Mouse (Mus musculus): ENCODE data around the gene Cbfa2t2. TPM values are rescaled to one million over a fixed set of nuclear protein-coding genes. Genes with fewer than 3 reads are reported as not detected.

Cbfa2t2 gene
- total RNA-seq, 2 experiments from 2014 or later: 2.9 to 8.5 TPM

DNA sequence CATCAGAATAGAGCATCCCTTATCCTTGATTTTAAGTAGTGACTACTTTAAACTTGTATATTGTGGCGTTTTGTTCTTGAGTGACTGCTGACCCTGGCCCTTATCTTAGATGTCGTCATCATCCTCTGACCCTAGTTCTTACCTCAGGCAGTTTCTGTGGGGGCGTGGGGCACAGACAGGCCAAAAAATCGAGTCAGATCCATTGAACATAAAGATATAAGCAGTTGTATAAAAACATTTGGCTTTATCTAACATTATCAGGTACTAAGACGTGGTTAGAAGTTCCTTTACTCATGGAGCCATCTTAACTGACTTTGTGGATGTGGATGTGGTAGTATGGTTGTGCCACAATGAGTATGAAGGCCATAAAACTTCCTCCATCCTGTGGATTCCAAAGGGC is 86.1 kb downstream of the Cbfa2t2 start:
- ATAC-seq (replicated peaks; ENCODE audit: low FRiP score, poor library complexity, severe bottlenecking): no peak

DNA sequence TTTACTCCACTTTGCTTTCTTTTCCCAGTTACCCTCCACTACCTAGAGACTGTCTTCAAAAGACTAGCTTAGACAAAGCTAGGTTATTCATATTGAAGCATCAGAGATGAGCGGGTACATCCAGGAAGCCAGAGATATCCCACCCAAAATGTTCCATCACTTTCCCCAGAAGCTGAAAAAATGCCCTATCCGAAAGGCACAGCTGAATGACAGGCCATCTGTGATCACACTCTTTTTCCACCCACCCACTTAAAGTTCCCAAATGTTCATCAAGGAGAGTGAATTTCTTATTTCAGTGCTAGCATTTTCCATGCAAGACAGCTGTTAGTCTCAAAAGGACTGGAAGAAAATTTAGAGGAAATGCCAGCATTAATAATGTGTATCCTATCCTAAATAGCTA is 89.0 kb downstream of the Cbfa2t2 start:
- ATAC-seq (replicated peaks; ENCODE audit: low FRiP score, poor library complexity, severe bottlenecking): no peak

DNA sequence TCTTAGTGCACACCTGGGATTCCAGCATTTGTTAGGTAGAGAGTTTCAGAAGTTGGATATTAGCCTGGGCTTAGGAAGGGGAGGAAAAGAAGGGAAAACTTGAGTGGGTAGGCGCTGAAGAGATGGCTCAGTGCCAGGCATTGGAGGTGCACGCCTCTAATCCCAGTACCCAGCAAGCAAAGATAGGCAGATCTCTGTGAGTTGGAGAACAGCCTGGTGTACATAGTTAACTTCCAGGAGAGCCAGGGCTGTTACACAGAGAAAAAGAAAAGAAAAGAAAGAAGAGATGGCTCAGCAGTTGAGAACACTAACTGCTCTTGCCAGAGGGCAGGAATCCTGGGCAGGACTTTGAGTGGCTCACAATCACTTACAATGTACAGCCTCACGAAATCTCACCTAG is 90.2 kb downstream of the Cbfa2t2 start:
- ATAC-seq (replicated peaks; ENCODE audit: low FRiP score, poor library complexity, severe bottlenecking): no peak

DNA sequence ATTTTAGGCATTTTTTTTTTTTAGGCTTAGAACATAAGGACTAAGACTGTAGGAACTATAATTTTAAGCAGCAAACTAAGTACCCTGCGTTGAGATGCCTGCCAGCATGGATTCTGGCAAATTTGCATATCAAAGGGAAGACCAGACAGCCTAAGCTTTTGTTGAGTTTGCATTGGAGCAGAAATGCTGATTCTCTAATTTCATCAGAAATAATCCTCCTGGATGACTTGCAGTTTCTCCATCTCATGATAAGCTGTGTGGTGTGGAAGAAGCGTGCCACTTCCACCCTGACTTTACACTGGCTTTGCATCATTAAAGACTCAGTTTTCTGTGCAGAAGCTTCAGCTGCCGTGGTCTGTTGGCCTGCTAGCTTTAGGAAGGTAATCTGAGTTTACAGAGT is 96.6 kb downstream of the Cbfa2t2 start:
- ATAC-seq (replicated peaks; ENCODE audit: low FRiP score, poor library complexity, severe bottlenecking): no peak

DNA sequence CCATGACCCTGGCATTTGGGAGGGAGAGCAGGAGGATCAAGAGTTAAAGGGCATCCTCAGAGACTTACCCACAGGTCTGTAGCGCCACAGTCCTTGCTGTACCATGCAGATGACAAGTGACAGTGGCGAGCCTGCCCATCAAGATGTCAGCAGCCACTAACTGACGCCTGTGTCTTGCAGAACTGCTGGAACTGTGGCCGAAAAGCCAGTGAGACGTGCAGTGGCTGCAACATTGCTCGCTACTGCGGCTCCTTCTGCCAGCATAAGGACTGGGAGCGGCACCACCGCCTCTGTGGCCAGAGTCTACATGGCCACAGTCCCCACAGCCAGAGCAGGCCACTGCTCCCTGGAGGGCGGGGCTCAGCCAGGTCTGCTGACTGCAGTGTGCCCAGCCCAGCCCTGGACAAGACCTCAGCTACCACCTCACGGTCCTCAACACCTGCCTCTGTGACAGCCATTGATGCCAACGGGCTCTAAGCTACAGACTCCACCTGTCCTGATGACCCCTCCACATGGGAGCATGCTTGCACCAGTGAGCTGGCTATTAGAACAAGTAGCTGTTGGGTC is 98.5 kb downstream of the Cbfa2t2 start:
- no peak for ATAC-seq (replicated peaks; ENCODE audit: low FRiP score, poor library complexity, severe bottlenecking)

DNA sequence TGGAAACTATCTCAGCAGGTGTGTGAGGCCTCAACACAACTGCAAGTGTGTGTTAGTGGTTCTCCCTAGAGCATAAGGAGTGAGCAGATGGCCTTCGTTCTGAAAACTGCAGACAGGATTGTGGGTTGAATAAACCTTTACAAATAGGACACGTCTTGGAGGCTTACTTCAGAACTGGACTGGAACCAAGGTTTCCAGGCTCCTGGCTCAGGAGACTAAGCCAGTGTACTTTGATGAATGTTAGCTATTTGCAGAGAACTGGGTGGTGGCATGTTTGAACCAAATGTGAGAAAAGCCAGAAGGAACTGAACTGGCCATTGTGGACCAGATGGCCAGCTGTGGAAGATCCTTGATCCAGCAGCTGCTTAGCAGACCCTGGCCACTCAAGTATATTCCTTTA is 102.0 kb downstream of the Cbfa2t2 start:
- ATAC-seq (replicated peaks; ENCODE audit: low FRiP score, poor library complexity, severe bottlenecking): no peak

DNA sequence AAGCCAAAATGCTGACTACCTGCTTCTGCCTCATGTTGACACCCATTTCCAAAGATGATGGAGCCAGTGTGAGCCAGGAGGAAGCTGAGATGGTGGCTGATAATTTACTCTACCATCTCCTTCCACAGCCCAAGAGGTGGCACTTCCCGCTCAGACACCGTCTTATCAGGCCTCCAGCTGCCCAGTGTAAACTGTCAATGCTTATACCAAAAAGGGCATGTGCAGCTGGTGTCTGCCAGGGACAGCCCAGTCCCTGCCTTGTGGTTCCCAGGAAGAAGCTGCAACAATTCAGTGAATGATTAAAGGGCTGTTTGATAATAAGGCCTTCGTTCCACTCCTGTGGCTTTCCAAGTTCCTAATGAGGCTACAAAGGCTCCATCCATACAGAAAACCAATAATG is 102.4 kb downstream of the Cbfa2t2 start:
- no peak for ATAC-seq (replicated peaks; ENCODE audit: low FRiP score, poor library complexity, severe bottlenecking)

DNA sequence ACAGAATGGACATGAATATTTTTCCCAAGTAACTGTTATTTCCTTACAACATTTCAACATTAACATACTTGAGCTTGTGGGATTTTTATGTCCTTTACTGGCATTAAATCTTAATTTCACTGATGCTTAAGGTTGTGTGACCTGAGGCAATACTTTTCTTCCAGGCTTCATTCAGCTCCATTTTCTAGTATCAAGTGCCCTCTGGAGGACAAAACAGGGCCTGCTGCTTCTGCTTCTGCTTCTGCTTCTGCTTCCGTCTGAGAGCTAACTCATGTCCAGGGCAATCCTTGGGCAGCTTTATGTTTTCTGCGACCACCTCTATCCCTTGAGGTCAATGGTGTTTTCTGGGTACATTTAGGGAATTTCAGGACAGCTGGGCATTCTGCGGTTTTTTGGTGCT is 103.4 kb downstream of the Cbfa2t2 start:
- ATAC-seq (replicated peaks; ENCODE audit: low FRiP score, poor library complexity, severe bottlenecking): no peak

DNA sequence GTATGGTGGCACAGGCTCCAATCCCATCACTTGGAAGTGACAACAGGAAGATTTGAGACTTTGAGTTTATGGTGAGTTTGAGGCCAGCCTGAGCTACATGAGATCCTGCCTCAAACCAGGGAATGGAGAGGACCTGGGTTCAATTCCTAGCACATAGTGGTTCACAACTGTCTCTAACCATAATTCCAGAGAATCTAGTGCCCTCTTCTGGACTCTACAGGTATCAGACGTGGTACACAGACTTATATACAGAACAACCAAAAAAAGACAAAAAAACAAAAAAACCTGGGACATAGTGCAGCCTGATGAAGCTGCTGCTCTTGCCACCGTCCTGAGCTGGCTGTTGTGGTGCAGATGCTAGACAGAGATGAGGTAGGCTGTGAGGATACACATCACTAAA is 105.3 kb downstream of the Cbfa2t2 start:
- no peak for ATAC-seq (replicated peaks; ENCODE audit: low FRiP score, poor library complexity, severe bottlenecking)

DNA sequence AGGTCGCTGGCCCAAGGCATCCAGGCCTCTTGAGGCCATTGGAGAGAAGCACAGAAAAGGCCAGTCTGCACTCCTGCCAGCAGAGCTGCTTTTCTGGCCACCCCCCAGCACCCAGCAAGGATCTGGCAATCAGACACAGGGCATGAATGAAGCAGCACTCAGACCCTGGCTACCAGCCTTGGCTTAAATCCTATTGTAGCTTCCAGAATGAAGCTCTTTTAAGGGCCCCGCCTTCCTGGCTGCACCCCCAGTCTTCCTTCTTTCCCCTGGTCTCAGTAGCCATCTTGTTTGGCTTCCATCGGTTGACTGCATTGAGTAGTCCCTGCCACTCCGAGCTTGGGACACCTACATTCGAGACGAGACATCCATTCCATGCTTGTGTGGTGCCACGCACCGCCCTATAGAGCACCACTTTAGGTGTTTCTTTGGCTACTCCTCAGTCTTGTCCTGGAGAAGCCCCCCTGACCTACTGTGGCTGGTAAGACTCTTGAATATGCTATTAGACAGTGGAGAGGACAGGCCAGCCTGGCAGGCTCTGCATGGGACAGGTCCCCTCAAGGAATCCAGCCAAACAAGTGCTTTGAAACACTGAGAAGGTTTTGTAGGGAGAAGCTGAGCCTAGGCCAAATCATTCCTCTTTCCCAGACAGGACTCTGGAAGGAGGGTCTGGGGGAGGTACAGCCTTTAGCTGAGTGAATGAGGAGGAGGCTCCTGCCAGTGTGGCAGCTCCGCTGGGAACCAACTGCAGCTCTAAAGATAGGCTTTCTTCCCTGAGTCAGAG is 107.5 kb downstream of the Cbfa2t2 start:
- ATAC-seq (replicated peaks; ENCODE audit: low FRiP score, poor library complexity, severe bottlenecking): no peak

DNA sequence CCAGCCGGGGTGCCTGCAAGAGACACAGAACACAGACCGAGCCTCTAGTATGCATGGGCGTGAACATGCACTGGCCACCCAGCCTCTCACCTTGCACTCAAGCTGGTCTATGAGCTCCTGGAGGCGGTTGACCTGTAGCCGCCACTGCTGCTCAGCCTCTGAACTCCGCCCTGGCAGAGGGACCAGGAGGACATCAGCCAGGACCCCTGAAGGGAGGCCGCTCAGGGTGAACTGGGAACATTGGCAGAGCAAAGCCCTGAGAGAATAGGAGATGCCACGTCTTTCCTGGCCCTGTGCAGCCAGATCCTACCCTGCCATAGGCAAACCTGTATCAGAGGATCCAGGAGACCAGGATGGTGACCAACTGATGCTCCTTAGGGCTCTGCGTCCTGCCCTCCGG is 110.4 kb downstream of the Cbfa2t2 start, which contains the start of gene 1700003F12Rik:
Gene 1700003F12Rik (plus strand): TSS at position 375 of the 400 bp plus-strand sequence.
- no peak for ATAC-seq (replicated peaks; ENCODE audit: low FRiP score, poor library complexity, severe bottlenecking)

DNA sequence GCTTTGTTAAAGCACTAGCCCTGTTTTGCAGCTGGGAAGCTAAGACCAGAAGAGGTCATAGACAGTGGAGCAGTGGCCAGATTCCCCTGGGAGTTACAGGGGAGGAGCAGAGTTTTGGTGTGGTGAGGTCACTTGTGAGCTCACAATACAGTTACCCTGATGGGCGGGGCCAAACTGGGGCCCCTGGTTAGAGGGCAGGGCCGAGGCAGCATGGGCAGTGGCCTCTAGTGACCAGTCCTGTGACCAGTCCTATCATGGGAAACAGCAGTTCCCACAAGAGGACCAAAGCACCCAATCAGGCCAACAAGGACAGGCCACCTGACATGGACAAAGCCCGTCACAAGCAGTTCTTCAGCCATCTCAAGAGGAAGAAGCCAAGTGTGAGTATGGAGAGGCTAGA is 112.4 kb downstream of the Cbfa2t2 start:
- ATAC-seq (replicated peaks; ENCODE audit: low FRiP score, poor library complexity, severe bottlenecking): no peak

DNA sequence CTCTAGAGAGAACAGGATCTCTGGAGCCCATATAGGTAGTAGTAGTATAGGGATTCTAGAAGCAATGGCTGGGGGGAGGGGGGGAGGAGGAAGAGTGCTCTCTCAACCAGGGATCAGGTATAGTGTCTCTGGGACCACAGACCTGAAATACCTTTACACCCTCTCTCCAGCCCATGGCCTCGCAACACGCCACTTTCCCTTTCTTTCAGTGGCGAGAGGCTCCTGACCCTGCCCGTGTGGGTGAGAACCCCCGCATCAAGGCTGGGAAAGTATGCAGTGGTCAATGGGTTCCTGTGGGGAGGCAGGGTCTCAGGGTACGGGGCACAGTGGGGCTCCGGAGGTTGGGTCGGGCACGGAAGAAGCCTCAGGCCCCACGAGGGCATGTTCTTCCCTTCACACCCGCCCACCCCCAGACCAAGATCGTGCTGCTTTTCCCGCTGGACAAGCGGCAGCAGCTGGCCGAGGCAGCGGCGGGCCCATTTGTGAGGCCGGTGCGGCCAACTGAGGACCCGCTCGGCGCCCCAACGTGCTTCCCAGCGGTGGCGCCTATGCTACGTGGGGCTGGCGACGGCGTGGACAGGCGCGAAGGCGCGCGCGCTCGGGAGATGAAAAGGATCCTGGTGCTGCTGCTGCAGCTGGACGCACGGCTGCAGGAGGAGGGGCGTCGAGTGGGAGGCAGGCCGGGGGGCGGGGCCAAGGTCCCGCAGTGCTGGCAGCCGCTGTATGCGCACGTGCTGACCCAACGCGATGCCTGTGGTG is 113.0 kb downstream of the Cbfa2t2 start:
- peak; percentile 50 for ATAC-seq (replicated peaks; ENCODE audit: low FRiP score, poor library complexity, severe bottlenecking)

DNA sequence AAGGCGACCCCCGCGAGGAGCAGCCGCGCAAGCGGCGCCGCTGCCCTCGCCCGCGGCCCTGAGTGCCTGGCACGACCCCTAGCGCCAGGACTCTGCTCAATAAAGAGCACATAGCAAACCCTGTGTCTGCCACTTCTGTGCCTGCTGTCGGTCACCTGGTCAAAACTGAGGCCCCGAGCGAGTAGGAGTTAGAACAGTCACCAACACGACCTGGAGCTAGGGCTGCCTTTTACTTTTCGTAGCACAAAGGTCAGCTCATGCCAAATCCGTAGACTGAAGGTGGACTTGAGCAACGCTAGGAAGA is 113.6 kb downstream of the Cbfa2t2 start:
- no peak for ATAC-seq (replicated peaks; ENCODE audit: low FRiP score, poor library complexity, severe bottlenecking)

DNA sequence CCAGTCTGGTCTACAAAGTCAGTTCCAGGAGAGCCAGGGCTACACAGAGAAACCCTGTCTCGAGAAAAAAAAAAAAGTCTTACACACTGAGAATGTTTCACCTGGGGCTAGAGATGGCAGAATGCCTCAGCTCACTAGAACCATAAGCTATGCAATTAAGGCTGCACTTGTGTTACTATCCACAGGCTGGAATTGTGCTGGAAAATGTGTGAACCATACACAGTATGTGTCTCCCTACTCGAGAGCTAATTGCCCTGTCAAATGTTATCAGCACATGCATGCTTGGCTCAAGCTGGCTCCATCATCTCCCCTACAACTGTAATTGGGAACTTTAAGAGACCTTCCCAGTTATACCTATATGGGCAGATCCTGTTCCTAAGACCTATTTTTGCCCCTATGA is 114.7 kb downstream of the Cbfa2t2 start:
- ATAC-seq (replicated peaks; ENCODE audit: low FRiP score, poor library complexity, severe bottlenecking): no peak

DNA sequence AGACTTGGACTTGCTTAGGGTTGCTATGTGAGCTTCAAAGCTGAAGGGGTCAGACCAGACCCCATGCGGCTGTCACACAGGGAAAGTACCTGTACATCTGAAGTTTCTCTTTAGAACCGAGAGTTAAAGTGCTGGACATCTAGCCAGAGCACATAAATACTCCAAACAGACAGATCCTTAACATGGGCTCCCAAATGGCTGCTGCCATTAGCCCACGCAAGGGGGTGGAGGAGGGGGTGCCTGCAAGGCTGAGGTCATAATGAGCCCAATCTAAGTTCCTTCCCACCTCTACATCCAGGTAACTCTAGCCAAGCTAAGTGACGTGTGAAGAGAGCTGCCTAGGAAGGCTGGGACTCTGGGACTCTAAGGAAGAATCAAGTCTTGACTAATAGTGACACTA is 115.2 kb downstream of the Cbfa2t2 start, which contains the start of gene Actl10:
Gene Actl10 (plus strand): TSS at position 301 of the 400 bp plus-strand sequence.
- no peak for ATAC-seq (replicated peaks; ENCODE audit: low FRiP score, poor library complexity, severe bottlenecking)

DNA sequence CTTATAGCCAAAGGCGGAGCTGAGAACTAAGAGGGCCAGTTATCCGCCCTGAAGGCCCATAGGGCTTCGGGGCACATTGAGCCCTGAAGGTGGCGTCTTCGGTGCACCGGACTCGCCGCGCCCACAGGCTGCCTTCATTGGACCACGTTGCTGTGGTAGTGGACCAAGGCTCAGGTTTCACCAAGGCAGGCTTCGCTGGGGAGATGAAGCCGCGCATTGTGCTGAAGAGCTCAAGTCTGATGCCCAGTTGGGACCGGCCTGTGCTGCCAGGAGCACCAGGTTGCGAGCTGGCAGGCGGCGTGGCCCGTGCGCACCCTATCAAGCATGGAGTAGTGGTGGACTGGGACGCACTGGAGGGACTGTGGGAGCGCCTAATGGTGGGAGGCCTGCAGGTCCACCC is 115.6 kb downstream of the Cbfa2t2 start:
- ATAC-seq (replicated peaks; ENCODE audit: low FRiP score, poor library complexity, severe bottlenecking): no peak

DNA sequence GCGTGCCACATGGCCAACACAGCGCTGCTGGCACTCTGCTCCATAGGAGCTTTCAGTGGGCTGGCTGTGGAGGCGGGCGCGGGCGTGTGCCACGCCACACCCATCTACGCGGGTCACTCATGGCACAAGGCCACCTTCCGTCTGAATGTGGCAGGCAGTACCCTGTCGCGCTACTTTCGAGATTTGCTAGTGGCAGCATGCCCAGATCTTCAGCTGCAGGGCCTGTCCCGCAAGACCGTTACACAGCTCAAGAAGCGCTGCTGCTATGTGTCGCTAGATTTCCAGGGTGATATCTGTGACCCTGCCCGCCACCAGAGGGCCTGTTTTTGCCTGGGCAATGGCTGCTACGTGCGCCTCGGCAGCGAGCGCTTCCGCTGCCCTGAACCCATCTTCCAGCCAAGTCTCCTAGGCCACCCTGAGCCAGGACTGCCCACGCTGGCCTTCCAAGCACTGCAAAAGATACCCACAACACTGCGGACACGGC is 116.2 kb downstream of the Cbfa2t2 start:
- ATAC-seq (replicated peaks; ENCODE audit: low FRiP score, poor library complexity, severe bottlenecking): peak; percentile 36; the same call in 1 of the 2 replicates

DNA sequence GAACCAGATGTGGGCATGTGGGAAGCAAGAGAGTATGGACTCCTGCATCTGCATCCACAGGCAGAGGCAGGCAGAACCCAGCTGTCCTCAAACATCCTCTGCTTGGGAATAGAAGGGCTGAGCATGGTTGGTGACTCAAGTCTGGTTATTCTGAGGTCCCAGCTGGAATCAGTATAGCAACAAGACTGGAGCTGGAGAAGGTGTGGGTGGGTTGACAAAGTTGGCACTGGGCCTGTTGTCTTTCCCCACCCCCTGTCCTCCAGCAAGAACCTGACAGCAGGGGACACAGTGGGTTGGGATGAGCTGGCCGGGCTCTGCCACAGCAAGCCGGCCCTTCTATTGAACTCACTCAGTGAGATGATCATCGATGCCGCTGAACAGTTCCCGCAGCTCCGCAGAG is 119.0 kb downstream of the Cbfa2t2 start:
- ATAC-seq (replicated peaks; ENCODE audit: low FRiP score, poor library complexity, severe bottlenecking): no peak

DNA sequence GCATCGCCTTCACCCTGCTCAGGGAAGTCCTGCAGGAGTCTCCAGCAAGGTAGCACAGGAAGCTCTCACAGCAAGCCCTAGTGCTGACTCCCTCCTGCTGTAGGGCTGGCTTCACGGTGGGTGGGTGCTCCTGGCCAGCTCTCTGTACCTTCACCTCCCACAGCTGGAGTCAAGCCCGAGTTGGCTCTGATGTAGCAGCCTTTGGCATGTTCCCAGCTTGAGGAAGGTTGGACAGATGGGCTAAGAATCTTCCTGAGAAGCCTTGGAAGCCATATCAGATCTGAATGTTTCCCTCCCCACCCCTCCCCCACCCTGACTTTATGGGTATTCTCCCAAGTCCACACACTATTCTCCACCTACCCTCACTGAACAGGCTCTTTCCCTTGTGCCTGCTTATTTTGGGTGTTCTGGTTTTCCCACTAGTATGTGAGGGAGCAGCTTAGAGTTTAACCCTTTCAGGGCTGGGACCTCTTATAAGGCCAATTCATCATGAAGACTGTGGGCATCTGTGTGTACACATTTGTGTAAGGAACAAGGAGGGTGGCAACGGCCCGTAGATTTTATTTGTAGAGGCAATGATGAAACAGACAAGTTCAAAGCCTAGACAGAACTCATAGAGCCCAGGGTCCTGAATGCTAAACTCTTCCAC is 121.0 kb downstream of the Cbfa2t2 start:
- ATAC-seq (replicated peaks; ENCODE audit: low FRiP score, poor library complexity, severe bottlenecking): no peak
